Mouse (Mus musculus) limb, embryonic 14.5 days (tissue): ENCODE measurements at regions not wholly inside any gene's neighbourhood (a gene's known extent, or its start where the extent isn't known, plus 50 kb on each side); places are given as distances from the start of the nearest gene placed in this dataset.

Experiments used
- ATAC-seq: fragments of 200-750 bp; cut with Nextera tagmentation; 2 replicates; pipeline ENCODE4 v1.8.0; 2017; ENCODE audit warnings: low read depth, moderate number of reproducible peaks, moderate TSS enrichment; ENCODE audit not compliant: low FRiP score
- DNase-seq: peaks from one replicate; pipeline ENCODE4 v3.0.0-alpha.2; 2015; ENCODE audit warnings: low spot score
- H3K27ac ChIP-seq: fragments of 300-500 bp; sonication (generic); replicated peaks from 2 replicates; pipeline ENCODE4 v1.5.1; 2014; ENCODE audit warnings: low read depth, mild to moderate bottlenecking, low read length, moderate library complexity, mixed read lengths
- H3K27me3 ChIP-seq: fragments of 300-500 bp; sonication (generic); 2 replicates; pipeline ENCODE4 v1.6.1; 2014; ENCODE audit warnings: low read length, mixed read lengths; ENCODE audit not compliant: control insufficient read depth, insufficient read depth
- H3K36me3 ChIP-seq: fragments of 300-500 bp; sonication (generic); 2 replicates; pipeline ENCODE4 v1.6.1; 2014; ENCODE audit warnings: mild to moderate bottlenecking, low read length, moderate library complexity, mixed read lengths; ENCODE audit not compliant: control insufficient read depth, insufficient read depth
- H3K4me1 ChIP-seq: fragments of 300-500 bp; sonication (generic); 2 replicates; pipeline ENCODE4 v1.6.1; 2014; ENCODE audit warnings: antibody characterized with exemption, low read length, mixed read lengths; ENCODE audit not compliant: control insufficient read depth, insufficient read depth
- H3K4me2 ChIP-seq: fragments of 300-500 bp; sonication (generic); replicated peaks from 2 replicates; pipeline ENCODE4 v1.6.1; 2014; ENCODE audit warnings: low read depth, mild to moderate bottlenecking, low read length, moderate library complexity; ENCODE audit not compliant: severe bottlenecking
- H3K4me3 ChIP-seq: fragments of 300-500 bp; sonication (generic); replicated peaks from 2 replicates; pipeline ENCODE4 v1.5.1; 2014; ENCODE audit warnings: low read length
- H3K9ac ChIP-seq: fragments of 300-500 bp; sonication (generic); 2 replicates; pipeline ENCODE4 v1.6.1; 2014; ENCODE audit warnings: mild to moderate bottlenecking, low read depth, low read length, moderate library complexity; ENCODE audit not compliant: severe bottlenecking
- H3K9me3 ChIP-seq: fragments of 300-500 bp; sonication (generic); 2 replicates; pipeline ENCODE4 v1.6.1; 2016; ENCODE audit warnings: low read length; ENCODE audit not compliant: control insufficient read depth
- POLR2A ChIP-seq: fragments of 200-500 bp; IDR thresholded peaks from 2 replicates; pipeline ENCODE4 v1.8.0; 2012; ENCODE audit warnings: inconsistent platforms, mild to moderate bottlenecking, moderate library complexity, borderline replicate concordance; ENCODE audit not compliant: insufficient read depth, insufficient read length; ENCODE audit errors: extremely low read depth
- WGBS: fragments of 180-500 bp; shearing (Covaris S2); extraction: QIAGEN DNeasy Blood & Tissue Kit; methylation state at CpG from one replicate; pipeline ENCODE4 v1.1.7; 2014; 5-methylcytosine and 5-hydroxymethylcytosine counted together

DNA sequence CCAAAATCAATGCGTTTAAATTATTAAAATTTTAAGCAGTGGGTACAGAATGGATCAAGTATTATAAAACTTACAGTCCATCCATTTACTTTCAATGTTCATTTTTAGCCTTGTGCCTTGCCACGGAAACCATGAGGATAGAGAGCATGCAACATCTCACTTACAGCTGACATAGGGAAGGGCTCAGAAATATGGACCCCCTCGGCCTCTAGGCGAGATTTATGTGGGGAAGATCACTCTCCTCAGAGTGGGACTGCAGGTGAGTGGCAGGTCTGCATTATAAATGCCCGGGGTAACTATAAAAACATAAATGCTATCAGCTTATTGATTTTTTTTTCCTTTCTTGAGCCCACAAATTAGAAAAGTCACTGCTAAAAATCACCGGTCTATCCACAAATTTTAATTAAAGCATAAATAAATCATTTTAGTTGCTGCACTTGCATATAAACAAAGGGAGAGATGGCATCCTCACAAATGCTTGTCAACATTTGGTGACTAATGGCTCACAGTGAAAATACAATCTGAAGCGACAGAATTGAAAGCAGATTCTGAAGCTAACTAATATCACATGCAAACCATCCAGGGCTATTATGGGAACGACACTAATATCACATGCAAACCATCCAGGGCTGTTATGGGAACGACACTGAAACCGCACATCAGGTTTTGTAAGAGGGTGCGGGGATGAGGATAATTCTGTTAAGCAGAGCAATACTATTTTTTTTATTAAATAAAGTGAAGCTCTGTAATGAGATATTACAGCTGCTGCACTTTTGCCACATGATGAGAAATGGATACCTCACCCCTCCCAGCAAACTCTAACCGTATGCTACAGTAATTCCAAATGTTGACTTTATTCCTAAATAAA, 201.7 kb downstream of the Tm2d1 start:
- H3K27ac ChIP-seq = no peak overlapping the region
- peak; percentile 26; the same call in 1 of the 2 replicates for ATAC-seq
- peaks cover 19% of the 10 kb centered on the region for H3K4me1 ChIP-seq
- peak; percentile 10 for DNase-seq
- TF ChIP-seq POLR2A = no peak
- 37% methylated on average over 12 of the region's 12 CpGs for WGBS
- H3K27me3 ChIP-seq = no peaks in the 10 kb centered on the region
- no peak overlapping the region for H3K4me3 ChIP-seq
- no peaks in the 10 kb centered on the region for H3K9me3 ChIP-seq
- H3K36me3 ChIP-seq = no peaks in the 10 kb centered on the region
- no peak overlapping the region for H3K9ac ChIP-seq
- H3K4me2 ChIP-seq = no peak overlapping the region

DNA sequence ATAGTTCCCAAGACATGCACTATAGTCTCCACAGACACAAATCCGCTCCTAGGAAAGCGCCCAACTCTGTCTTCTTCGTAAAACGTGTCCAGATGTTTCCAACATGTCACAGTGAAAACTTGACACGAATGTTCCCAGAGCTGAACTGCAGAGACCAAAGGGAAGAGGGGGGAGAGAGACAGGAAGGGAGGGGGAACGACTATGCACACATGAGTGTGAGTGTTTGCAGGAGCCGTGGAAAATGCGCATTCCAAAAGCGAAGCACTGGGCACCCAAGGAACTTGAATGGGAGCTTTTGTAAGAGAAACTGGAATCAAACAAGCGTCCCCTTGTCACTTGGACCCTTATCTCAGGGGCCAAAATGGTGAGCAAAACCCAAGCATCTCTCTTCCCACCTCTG, 202.8 kb downstream of the Tm2d1 start:
- no peaks in the 10 kb centered on the region for H3K9me3 ChIP-seq
- TF ChIP-seq POLR2A = no peak
- DNase-seq = peak; percentile 36
- H3K9ac ChIP-seq = no peak overlapping the region
- no peak overlapping the region for H3K27ac ChIP-seq
- H3K4me2 ChIP-seq = 0 out of 2 replicates have a peak overlapping the region, but pooled peaks have one; percentile 13
- WGBS = 24% methylated on average over 10 of the region's 10 CpGs
- H3K4me3 ChIP-seq = no peak overlapping the region
- no peaks in the 10 kb centered on the region for H3K36me3 ChIP-seq
- ATAC-seq = peak; percentile 41; the same call in 1 of the 2 replicates
- no peaks in the 10 kb centered on the region for H3K27me3 ChIP-seq
- peaks cover 19% of the 10 kb centered on the region for H3K4me1 ChIP-seq
